Mouse (Mus musculus): Measurements from ENCODE around the gene Bcl11a. TPM values are rescaled to one million over a fixed set of nuclear protein-coding genes. Genes with fewer than 3 reads are reported as not detected.

Gene Bcl11a
- total RNA-seq, 1 experiment, result 3.1 TPM

- H3K4me1 ChIP-seq (ENCODE audit: control insufficient read depth in 2 of 2, insufficient read depth in 2 of 2, low read length in 2 of 2, poor library complexity in 1 of 2), result peaks cover 0 to 7% of the 10 kb centered on the region in 2 experiments; a peak in 1 of 4 replicates
- in situ Hi-C loops (cut with MboI; ENCODE audit: low sequenced_read_pairs in 2 of 2, unreplicated experiment in 2 of 2), result no loop called here
- no peak overlapping the region for H3K27ac ChIP-seq (ENCODE audit: insufficient read depth, low read depth, low read length, poor library complexity, severe bottlenecking)
- H3K36me3 ChIP-seq (ENCODE audit: control insufficient read depth, insufficient read depth, low read length, poor library complexity, severe bottlenecking), result no peaks in the 10 kb centered on the region
- no peak for DNase-seq (ENCODE audit: low read depth, low spot score)
- H3K9me3 ChIP-seq (ENCODE audit: control insufficient read depth, insufficient read depth, low read depth, low read length), result no peaks in the 10 kb centered on the region
- TF ChIP-seq ZC3H11A (IDR thresholded peaks at IDR 0.05; ENCODE audit: borderline replicate concordance, low read depth, low read length), result no peak
- no peak for TF ChIP-seq HCFC1 (IDR thresholded peaks at IDR 0.05; ENCODE audit: borderline replicate concordance, insufficient read depth, low read length)
- TF ChIP-seq CHD2 (IDR thresholded peaks at IDR 0.05; ENCODE audit: low read depth, low read length), result no peak
- no peak for TF ChIP-seq ZNF384 (IDR thresholded peaks at IDR 0.05; ENCODE audit: low read depth, low read length)
- TF ChIP-seq MAFK (IDR thresholded peaks at IDR 0.05; ENCODE audit: insufficient read depth, low read depth, low read length), result no peak
- no peak overlapping the region for H3K9ac ChIP-seq (ENCODE audit: insufficient read depth, low read depth, low read length, poor library complexity, severe bottlenecking)
- no peak overlapping the region for H3K4me3 ChIP-seq (ENCODE audit: insufficient read depth in 1 of 2, low read depth in 1 of 2, low read length in 2 of 2, poor library complexity in 1 of 2, severe bottlenecking in 1 of 2)
Measured at GRCm38 (mm10) chr11:24098662-24099061, 20.8 kb downstream of the Bcl11a start.

GRCm38 (mm10) chr11:24099215-24099614 is 21.4 kb downstream of the Bcl11a start:
- Histone ChIP-seq H3K9me3 (ENCODE audit: control insufficient read depth, insufficient read depth, low read depth, low read length) (no peaks in the 10 kb centered on the region), H3K27ac (ENCODE audit: insufficient read depth, low read depth, low read length, poor library complexity, severe bottlenecking) (no peak overlapping the region), H3K36me3 (ENCODE audit: control insufficient read depth, insufficient read depth, low read length, poor library complexity, severe bottlenecking) (no peaks in the 10 kb centered on the region), H3K9ac (ENCODE audit: insufficient read depth, low read depth, low read length, poor library complexity, severe bottlenecking) (no peak overlapping the region), H3K4me3 (ENCODE audit: insufficient read depth in 1 of 2, low read depth in 1 of 2, low read length in 2 of 2, poor library complexity in 1 of 2, severe bottlenecking in 1 of 2) (no peak overlapping the region), H3K4me1 (ENCODE audit: control insufficient read depth in 2 of 2, insufficient read depth in 2 of 2, low read length in 2 of 2, poor library complexity in 1 of 2) (peaks cover 0 to 7% of the 10 kb centered on the region in 2 experiments; a peak in 1 of 4 replicates)
- in situ Hi-C loops (cut with MboI; ENCODE audit: low sequenced_read_pairs in 2 of 2, unreplicated experiment in 2 of 2), result no loop called here
- TF ChIP-seq ZC3H11A (IDR thresholded peaks at IDR 0.05; ENCODE audit: borderline replicate concordance, low read depth, low read length), result no peak
- TF ChIP-seq ZNF384 (IDR thresholded peaks at IDR 0.05; ENCODE audit: low read depth, low read length), result no peak
- DNase-seq (ENCODE audit: low read depth, low spot score), result no peak

DNA sequence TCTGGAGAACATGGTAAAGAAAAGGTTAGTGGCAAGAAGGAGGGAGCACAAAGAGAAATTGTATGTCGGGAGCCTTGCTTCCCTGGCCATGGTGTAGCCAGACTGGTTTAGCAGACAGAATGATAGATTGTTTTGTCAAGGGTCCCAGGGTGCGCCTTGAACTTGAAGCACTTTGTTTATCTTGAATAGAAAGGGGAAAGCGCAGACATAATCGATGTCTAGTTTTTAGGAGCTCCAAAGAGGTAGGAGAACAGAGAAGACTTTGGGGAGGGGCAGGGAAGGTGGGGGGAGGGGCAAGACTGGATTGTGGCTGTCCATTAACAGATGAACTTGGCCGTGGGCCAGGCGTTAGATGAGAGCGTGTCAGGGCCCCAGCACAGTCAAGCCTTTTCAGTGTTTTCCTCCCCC is 22.0 kb downstream of the Bcl11a start:
- Histone ChIP-seq H3K4me1 (ENCODE audit: control insufficient read depth in 2 of 2, insufficient read depth in 2 of 2, low read length in 2 of 2, poor library complexity in 1 of 2) (peaks cover 0 to 7% of the 10 kb centered on the region in 2 experiments; a peak in 1 of 4 replicates), H3K27ac (ENCODE audit: insufficient read depth, low read depth, low read length, poor library complexity, severe bottlenecking) (no peak overlapping the region), H3K9ac (ENCODE audit: insufficient read depth, low read depth, low read length, poor library complexity, severe bottlenecking) (no peak overlapping the region), H3K4me3 (ENCODE audit: insufficient read depth in 1 of 2, low read depth in 1 of 2, low read length in 2 of 2, poor library complexity in 1 of 2, severe bottlenecking in 1 of 2) (no peak overlapping the region), H3K36me3 (ENCODE audit: control insufficient read depth, insufficient read depth, low read length, poor library complexity, severe bottlenecking) (no peaks in the 10 kb centered on the region), H3K9me3 (ENCODE audit: control insufficient read depth, insufficient read depth, low read depth, low read length) (no peaks in the 10 kb centered on the region)
- TF ChIP-seq CHD2 (IDR thresholded peaks at IDR 0.05; ENCODE audit: low read depth, low read length) (no peak), HCFC1 (IDR thresholded peaks at IDR 0.05; ENCODE audit: borderline replicate concordance, insufficient read depth, low read length) (no peak), MAFK (IDR thresholded peaks at IDR 0.05; ENCODE audit: insufficient read depth, low read depth, low read length) (no peak), ZNF384 (IDR thresholded peaks at IDR 0.05; ENCODE audit: low read depth, low read length) (no peak), ZC3H11A (IDR thresholded peaks at IDR 0.05; ENCODE audit: borderline replicate concordance, low read depth, low read length) (no peak)
- in situ Hi-C loops (cut with MboI; ENCODE audit: low sequenced_read_pairs in 2 of 2, unreplicated experiment in 2 of 2), result no loop called here
- DNase-seq (ENCODE audit: low read depth, low spot score), result no peak

GRCm38 (mm10) chr11:24100449-24101070 is 22.7 kb downstream of the Bcl11a start:
- Histone ChIP-seq H3K9me3 (ENCODE audit: control insufficient read depth, insufficient read depth, low read depth, low read length) (no peaks in the 10 kb centered on the region), H3K4me1 (ENCODE audit: control insufficient read depth in 2 of 2, insufficient read depth in 2 of 2, low read length in 2 of 2, poor library complexity in 1 of 2) (peaks cover 0 to 7% of the 10 kb centered on the region in 2 experiments; a peak in 1 of 4 replicates), H3K4me3 (ENCODE audit: insufficient read depth in 1 of 2, low read depth in 1 of 2, low read length in 2 of 2, poor library complexity in 1 of 2, severe bottlenecking in 1 of 2) (no peak overlapping the region), H3K36me3 (ENCODE audit: control insufficient read depth, insufficient read depth, low read length, poor library complexity, severe bottlenecking) (no peaks in the 10 kb centered on the region), H3K9ac (ENCODE audit: insufficient read depth, low read depth, low read length, poor library complexity, severe bottlenecking) (no peak overlapping the region), H3K27ac (ENCODE audit: insufficient read depth, low read depth, low read length, poor library complexity, severe bottlenecking) (no peak overlapping the region)
- no peak for DNase-seq (ENCODE audit: low read depth, low spot score)
- TF ChIP-seq ZNF384 (IDR thresholded peaks at IDR 0.05; ENCODE audit: low read depth, low read length), result no peak
- no peak for TF ChIP-seq CHD2 (IDR thresholded peaks at IDR 0.05; ENCODE audit: low read depth, low read length)
- TF ChIP-seq HCFC1 (IDR thresholded peaks at IDR 0.05; ENCODE audit: borderline replicate concordance, insufficient read depth, low read length), result no peak
- no peak for TF ChIP-seq MAFK (IDR thresholded peaks at IDR 0.05; ENCODE audit: insufficient read depth, low read depth, low read length)
- TF ChIP-seq ZC3H11A (IDR thresholded peaks at IDR 0.05; ENCODE audit: borderline replicate concordance, low read depth, low read length), result no peak
- in situ Hi-C loops (cut with MboI; ENCODE audit: low sequenced_read_pairs in 2 of 2, unreplicated experiment in 2 of 2), result no loop called here

All from ES-E14 (cell line).